Mouse (Mus musculus): Measurements from ENCODE around the gene Psmb9. TPM values are rescaled to one million over a fixed set of nuclear protein-coding genes. Genes with fewer than 3 reads are reported as not detected.

Psmb9 gene
- polyA plus RNA-seq, 3 experiments from 2014 or later: 330 to 403 (median 338) TPM

DNA sequence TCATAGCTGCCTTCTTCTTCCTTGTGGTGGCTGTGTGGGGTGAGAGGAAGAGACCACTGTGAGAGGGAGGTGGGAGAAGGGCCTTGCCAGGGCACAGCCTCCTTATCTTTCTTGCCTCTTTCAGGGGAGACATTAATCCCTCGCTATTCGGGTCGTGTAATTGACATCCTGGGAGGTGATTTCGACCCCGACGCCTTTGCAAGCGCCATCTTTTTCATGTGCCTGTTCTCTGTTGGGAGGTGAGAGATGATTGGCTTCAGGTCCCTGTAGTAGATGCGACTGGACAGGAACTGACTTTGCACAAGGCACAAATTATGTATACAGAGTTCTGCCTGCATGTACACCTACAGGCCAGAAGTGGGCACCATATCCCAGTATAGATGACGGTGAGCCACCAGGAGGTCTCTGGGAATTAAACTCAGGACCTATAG is 18.2 kb upstream of the Psmb9 start:
- peak; percentile 47 for ATAC-seq

DNA sequence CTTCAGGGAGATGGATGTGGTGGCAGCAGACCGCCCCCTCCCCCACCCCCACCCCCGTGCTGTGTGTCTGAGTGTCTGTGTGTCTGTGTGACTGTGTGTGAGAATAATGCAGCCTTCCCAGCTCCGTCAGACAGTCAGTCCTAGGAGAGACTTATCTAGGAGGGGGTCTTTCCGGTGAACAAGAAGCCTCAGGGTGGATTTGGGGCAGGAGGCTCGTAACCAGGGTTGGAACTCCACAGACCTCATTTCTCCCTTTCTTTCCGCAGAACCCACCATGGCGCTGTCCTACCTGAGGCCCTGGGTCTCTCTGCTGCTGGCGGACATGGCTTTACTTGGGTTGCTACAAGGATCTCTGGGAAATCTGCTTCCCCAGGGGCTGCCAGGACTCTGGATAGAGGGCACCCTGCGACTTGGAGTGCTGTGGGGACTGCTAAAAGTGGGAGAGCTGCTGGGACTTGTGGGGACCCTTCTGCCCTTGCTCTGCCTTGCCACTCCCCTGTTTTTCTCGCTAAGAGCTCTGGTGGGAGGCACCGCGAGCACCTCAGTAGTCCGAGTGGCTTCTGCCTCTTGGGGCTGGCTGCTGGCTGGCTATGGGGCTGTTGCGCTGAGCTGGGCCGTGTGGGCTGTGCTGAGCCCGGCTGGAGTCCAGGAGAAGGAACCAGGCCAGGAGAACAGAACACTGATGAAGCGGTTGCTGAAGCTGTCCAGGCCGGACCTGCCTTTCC is 17.6 kb upstream of the Psmb9 start:
- ATAC-seq: no peak

DNA sequence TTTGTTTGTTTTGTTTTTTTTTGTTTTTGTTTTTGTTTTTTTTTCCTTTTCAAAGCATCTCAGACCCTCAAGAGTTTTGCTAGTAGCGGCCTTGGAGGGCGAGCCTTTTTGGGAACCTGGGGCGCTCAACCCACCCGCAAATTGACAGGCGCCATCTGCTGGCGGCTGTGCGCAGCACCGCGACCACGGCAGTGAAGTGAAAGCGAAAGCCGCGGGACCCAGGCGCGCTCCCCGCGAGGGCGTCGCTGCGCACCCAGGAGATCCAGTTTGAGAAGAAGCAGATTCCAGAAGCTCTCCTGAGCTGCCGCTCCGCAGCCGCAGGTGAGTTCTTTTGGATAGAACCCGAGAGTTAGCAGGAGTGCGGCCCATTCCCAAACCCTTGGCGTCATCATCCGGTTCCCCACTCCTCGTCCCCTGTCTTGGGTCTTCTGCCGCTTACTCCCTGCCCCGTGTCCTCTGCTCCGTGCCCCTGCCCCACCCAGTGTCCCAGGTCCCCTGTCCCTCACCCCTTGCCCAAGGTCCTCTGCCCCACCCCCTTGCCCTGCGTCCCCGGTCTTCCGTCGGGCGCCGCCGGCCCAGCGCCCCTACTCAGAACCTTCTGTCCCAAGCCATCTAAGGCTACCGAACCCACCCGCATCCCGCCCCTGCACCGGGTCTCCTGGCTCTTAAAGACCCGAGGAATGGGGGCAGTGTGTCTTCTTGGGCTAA is 16.9 kb upstream of the Psmb9 start:
- peak; percentile 56 for ATAC-seq

DNA sequence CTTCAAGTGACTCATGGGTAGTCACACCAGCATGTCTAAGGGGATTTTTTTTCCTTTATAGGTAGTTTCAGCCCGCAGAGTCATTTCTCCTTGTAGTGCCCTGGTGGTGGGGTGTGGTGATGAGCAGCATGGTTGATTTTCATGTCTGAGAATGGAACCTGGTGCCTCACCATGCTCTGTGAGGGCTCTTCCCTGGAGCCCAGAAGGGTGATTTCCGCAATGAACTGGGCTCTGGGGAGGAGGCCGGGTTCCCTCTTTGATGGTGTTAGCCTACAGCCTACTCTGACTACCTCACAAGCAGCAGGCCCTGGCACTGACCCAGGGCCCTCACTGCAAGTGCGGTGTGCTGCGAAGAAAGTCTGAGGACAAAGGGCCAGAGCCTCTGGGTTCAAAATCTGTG is 15.9 kb upstream of the Psmb9 start, which contains the start of gene Tap2:
Gene Tap2 (plus strand): TSS at position 84 of the 400 bp plus-strand sequence.
- ATAC-seq: peak; percentile 34

DNA sequence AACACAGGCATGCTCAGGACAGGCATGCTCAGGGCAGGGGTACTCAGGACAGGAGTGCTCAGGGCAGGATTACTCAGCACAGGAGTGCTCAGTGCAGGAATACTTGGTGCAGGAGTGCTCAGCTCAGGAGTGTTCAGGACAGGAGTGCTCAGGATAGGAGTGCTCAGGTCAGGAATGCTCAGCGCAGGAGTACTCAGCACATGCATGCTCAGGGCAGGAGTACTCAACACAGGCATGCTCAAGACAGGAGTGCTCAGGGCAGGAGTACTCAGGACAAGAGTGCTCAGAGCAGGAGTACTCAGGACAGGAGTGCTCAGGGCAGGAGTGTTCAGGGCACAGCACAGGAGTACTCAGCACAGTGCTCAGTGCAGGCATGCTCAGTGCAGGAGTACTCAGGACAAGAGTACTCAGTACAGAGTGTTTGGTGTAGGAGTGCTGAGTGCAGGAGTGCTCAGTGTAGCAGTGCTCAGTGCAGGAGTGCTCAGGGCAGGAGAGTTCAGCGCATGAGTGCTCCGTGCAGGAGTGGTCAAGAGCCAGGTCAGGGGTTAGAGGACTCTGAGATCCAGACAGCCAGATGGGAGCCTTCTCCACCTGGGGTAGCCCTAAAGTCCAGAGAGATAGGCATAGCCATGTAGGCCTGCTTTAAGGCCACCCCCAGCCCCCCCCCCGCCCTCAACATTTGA is 15.3 kb upstream of the Psmb9 start:
- ATAC-seq: no peak

DNA sequence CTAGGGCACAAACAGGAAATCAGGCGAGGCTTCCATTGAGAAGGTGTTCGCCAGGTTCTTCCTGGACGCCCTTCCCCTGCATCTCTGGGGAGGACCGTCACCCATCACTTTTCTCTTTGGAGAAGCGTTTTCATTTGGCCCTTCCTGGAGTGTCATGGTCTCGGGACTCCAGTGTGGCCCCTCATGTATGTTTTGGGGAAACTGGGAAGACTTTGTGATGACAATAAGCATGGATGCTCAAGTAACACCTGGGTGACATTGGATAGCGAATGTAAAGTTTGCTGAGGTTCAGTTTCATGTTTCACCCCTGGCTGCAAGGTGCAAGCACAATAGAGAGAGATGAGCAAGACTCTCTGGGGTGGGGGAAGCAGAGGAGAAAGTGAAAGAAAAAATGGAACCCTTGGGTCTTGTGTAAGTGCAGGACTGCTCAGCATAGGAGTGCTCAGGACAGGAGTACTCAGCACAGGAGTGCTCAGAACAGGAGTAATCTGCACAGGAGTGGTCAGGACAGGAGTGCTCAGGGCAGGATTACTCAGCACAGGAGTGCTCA is 14.0 kb upstream of the Psmb9 start:
- peak; percentile 7 for ATAC-seq

DNA sequence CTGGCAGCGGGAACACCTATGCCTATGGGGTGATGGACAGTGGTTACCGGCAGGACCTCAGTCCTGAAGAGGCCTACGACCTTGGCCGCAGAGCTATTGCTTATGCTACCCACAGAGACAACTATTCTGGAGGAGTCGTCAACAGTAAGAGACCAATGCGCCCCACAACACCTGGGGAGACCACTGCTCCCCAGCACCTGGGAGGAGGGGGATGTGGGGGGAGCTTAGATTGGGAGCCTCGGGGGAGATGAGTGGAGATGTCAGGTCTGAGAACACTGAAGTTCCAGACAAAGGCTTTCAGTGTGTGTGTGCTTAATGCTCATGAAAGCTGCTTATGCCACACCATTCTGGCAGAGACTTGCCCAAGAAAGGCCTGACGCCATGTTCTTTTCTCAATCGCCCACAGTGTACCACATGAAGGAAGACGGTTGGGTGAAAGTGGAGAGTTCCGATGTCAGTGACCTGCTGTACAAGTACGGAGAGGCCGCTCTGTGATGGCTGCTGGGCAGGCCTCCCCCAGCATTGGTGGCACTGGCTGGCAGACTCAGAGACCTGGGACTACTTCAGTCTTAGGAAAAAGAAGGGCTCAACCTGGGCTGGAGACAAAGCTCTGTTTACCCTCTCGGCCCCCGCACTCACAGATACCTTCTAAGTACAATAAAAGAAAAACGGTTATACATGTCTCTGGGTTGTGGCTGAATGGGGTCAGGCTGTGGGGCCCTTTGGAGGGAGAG is 13.4 kb upstream of the Psmb9 start:
- ATAC-seq: no peak

DNA sequence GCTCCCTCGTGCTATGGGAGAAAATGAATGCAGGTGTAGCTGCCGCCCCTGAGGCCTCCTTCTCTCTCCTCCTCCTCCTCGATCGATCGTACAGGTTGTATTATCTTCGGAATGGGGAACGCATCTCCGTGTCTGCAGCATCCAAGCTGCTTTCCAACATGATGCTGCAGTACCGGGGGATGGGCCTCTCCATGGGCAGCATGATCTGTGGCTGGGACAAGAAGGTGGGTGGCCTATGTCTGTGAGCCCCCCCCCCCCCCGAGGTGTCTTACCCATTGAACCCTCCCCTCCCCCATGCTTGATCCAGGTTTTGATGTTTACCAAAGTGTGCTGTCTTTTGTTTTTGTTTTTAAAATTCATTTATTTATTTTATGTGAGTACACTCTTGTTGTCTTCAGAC is 12.5 kb upstream of the Psmb9 start:
- ATAC-seq: no peak

DNA sequence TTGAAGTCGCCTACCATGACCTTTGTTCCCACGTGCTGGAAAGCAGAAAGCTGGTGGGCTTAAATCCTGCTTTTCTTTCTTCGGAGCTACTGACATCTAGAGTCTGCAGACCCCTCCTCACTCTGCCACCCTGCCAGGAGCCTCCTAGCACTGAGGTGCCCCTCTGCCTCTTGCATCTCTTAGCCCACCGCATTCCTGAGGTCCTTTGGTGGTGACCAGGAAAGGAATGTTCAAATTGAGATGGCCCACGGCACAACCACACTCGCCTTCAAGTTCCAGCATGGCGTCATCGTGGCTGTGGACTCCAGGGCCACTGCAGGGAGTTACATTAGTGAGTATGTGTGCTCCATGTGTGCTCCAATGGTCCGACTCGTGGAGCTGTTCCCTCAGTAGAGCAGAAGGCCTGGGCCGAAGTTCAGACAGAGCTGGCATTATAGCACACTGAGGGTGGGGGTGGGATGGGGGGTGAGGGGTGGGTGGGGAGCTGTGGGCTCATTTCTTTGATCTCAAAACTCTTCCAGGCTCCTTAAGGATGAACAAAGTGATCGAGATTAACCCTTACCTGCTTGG is 11.6 kb upstream of the Psmb9 start:
- no peak for ATAC-seq

DNA sequence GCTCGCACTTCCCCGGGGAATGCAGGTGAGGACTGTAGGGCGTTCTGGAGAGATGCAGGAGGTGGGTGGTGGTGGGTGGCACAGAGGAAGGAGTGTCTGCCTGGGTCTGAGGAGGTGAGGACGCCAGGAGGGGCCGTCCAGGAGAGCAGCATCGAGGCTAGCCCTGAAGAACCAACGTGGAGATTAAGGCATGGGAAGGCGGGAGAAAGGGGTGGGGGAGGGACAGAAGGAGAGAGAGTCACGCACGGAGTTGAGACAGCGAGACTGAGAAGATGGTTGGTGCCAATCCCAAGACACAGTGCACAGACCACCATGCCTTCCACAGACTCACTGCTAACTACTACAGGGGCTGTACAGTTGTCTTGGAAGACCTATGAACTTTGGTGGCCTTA is 11.0 kb upstream of the Psmb9 start:
- ATAC-seq: no peak

DNA sequence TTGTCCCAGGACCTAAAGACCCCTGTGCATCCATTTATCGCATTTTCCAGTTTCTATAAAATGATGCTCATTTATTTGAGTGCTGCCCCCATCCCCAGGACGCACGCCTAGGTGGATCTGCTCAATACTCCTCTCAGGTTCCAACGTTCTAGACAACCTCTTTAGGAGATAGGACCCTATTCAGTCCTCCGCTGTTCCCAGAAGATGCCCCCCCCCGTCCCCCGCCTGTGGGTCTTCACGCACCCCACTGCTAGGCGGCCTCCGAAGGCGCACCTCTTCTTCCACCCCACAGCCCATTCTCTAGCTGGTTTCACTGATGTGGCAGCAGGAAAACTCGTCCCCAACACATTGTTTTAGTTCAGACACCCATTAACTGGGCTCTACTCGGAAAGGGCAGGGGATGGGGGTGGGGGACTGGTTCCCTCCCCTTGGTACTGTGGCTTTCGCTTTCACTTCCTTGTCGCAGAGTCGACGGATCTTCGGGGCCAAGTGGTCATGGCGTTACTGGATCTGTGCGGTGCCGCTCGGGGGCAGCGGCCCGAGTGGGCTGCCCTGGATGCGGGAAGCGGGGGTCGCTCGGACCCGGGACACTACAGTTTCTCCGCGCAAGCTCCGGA is 10.4 kb upstream of the Psmb9 start:
- peak; percentile 65 for ATAC-seq

DNA sequence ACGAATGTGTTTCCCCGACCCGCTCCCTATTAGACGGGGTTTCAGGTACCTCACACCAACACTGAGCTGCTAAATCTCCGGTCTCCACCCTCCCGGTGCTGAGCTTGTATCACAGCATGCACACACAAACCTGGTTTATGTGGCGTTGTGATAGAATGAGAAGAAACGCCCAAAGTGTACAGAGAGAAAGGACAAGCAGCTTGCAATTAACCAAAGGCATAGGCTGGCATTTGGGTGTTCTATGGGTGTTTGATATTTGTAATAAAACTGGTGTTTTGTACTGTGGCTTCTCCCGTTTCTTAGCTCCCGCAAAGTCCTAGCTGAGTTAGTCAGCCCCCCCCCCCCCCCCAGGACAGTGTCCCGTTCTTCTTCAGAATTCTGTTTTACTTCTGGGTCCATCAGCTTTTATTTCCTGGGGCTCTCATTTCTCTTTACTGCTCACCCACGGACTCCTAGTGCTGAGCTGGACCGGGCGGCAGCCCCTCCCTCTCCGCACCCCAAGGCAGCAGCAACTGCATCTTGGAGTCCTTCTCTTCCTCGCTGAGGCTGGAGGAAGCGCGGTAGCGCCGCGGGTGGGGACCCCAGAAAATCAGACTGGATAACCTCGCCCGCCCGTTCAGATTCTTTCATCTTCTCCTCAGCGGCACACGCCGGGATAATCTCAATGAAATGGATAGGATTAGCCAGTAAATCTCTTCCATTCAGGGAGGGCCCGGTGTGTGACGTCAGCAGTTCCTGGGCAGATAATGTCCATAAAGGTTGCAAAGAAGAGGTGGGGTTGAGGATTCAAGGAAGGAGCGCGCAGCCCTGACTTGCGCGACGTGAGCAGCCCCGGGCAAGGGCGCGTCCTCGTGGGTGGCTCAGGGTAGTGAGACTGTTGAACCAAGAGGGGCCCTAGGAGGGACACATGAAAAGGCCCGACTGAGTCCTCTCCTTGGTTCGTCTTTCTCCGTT is 9.7 kb upstream of the Psmb9 start, which contains the start of gene Psmb8:
Gene Psmb8 (plus strand): TSS at position 781 of the 954 bp plus-strand sequence.
- peak; percentile 47 for ATAC-seq

DNA sequence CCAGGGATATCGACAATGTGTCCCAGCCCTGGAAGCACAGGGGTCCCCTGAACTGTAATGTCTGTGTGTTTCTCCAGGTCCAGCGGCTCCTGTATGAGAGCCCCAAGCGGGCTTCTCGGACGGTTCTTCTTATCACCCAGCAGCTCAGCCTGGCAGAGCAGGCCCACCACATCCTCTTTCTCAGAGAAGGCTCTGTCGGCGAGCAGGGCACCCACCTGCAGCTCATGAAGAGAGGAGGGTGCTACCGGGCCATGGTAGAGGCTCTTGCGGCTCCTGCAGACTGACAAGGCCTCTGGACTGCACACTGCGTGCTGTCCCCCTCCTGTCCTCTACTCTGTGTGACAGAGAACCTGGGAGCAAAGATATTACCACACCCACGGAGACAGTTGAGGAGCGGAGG is 8.9 kb upstream of the Psmb9 start:
- peak; percentile 75 for ATAC-seq

DNA sequence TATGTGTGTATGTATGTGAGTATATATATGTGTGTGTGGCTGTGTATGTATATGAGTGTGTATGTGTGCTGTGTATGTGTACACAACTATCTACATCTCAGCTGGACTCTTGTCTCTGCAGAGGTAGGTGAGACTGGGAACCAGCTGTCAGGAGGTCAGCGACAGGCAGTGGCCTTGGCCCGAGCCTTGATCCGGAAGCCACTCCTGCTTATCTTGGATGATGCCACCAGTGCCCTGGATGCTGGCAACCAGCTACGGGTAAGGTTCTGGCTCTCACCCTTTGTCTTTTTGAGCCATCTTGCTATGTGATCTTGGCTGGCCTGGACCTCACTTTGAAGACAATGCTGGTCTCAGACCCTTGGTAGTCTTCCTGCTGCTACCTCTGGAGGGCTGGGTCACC is 7.2 kb upstream of the Psmb9 start:
- ATAC-seq: no peak

DNA sequence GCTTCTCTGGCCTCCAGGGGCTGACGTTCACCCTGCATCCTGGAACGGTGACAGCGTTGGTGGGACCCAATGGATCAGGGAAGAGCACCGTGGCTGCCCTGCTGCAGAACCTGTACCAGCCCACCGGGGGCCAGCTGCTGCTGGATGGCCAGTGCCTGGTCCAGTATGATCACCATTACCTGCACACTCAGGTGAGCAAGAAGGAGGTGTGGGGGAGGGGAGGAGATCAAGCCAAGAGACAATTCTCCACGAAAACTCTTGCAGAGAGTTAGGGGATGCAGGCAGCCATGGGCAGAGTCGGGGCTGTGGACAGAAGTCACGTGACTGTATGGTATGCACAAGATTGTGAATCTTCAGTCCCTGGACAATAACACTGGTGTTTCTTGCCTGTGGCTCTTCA is 5.9 kb upstream of the Psmb9 start:
- no peak for ATAC-seq

DNA sequence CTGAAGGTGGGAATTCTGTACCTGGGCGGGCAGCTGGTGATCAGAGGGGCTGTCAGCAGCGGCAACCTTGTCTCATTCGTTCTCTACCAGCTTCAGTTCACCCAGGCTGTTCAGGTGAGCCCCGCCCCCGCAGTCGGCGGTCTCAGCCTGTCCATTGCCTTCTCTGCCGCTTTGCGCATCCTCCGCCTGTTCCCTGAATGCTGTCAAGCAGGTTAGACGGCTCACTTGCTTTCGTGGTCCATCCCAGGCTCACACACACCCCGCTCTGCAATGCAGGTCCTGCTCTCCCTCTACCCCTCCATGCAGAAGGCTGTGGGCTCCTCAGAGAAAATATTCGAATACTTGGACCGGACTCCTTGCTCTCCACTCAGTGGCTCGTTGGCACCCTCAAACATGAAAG is 5.3 kb upstream of the Psmb9 start:
- ATAC-seq: no peak

DNA sequence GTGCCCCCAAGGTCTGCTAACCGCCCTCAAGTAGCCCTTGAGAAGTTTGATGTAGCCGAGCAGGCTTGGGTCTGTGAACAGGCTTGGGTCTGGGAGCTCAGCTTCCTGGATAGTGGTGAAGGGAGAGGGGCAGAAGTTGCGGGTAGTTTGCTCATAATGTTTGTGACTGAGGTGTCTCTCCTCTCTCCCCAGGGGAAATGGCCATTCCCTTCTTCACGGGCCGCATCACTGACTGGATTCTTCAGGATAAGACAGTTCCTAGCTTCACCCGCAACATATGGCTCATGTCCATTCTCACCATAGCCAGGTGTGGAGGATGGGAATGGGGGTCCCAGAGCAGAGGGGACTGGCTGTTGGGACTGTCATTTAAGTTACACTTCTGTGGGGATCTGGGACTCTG is 1.4 kb upstream of the Psmb9 start:
- ATAC-seq: no peak

DNA sequence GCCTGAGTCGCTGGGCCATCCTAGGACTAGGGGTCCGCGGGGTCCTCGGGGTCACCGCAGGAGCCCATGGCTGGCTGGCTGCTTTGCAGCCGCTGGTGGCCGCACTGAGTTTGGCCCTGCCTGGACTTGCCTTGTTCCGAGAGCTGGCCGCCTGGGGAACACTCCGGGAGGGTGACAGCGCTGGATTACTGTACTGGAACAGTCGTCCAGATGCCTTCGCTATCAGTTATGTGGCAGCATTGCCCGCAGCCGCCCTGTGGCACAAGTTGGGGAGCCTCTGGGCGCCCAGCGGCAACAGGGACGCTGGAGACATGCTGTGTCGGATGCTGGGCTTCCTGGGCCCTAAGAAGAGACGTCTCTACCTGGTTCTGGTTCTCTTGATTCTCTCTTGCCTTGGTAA is 446 bp upstream of the Psmb9 start:
- ATAC-seq: no peak

DNA sequence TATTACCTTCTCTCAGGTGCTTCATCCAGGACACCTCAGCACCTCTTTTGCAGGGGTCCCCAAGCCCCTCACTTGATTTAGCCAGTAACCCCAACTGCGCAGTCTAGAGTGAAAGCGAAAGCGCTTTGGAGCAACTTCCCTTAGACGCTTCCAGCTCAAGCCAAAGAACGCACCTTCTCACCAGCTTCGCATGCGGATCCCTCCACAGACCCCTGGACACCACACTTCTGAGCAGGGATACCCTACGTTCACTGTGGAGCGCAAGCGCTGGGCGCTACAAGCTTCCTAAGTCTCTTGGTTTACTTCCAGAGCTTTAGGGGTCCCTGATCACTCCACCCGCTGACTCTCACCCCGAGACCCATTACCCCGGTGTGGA is 691 bp downstream of the Psmb9 start:
- ATAC-seq: peak; percentile 42

DNA sequence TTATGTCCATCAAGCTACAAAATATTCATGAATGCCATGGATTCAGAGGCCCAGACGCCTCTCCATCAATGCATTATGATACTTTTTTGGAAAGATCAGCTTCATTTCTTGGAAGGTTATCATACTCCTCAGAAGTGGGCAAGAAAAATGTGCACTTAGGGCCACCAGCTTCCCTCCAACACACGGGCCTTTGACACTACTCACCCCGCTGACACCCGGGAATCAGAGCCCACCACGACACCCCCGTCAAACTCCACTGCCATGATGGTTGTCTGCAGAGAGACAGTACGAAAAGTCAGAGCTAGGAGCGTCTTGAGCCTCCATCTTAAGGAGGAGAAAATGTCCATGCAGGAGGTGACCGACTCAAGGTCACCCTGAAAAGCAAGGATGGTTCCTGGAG is 2.0 kb downstream of the Psmb9 start:
- ATAC-seq: no peak
